Mouse (Mus musculus) lung, adult 2 months (tissue): ENCODE results near the gene Dvl3.
A peak's percentile ranks its signal among the peaks of the same experiment; 100 is the strongest.

Source experiments
- CTCF ChIP-seq: fragments of 200-500 bp; IDR thresholded peaks from 2 replicates; pipeline ENCODE4 v1.5.1; 2011; ENCODE audit warnings: mild to moderate bottlenecking, low read length, control low read depth; ENCODE audit not compliant: insufficient read depth
- POLR2A ChIP-seq: fragments of 200-500 bp; IDR thresholded peaks from 2 replicates; pipeline ENCODE4 v1.6.1; 2011; ENCODE audit warnings: low read depth, mild to moderate bottlenecking, control low read depth, low read length, borderline replicate concordance; ENCODE audit errors: extremely low read depth

- peak; percentile 95; the same call in 1 of the 2 replicates for TF ChIP-seq POLR2A
- no peak for TF ChIP-seq CTCF
Observed at GRCm38 (mm10) chr16:20548096-20548948, 31.5 kb downstream of the Dvl3 start, which contains the start of gene Abcf3.
